Comparison of ENCODE assay signal across 8 mouse cellular contexts in the genomic region with DNA sequence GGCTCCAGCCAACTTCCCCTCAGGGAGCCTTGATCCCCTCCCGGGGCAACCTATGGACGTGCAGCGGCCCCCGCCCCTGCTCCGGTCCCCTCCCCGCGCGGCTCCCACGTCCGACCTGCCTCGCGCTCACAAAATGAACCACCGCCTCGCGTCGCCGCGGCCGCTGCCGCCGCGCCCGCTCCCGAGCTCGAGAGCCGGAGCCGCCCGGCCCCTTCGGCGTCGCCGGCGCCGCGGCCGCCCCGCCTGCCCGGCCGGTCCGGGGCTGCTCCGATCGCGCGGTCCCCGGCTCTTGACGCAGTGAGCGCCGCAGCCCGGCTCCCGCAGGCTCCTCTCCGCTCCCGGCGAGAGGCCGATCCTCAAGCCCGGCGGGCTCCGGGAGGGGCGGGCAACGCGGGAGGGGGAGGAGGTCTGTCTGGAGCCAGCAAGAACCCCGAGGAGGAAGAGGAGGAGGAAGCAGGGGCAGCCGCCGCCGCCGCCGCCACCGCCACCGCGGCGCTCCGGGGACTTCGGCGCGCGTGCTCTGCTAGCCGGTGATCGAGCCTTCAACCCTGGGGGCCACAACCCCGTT. TPM values are rescaled to one million over a fixed set of nuclear protein-coding genes. Genes with fewer than 3 reads are reported as not detected.
DNase-seq lines count a peak whose midpoint lies in the region; ATAC-seq and TF ChIP-seq lines count a peak whose summit lies in the region.

No protein-coding gene starts in this region.

- peak overlapping the region; percentile 34 for H3K4me3 ChIP-seq in thymus, adult 2 months (ENCODE audit: control insufficient read depth, insufficient read depth, low read length)
- peak overlapping the region; percentile 65 for H3K4me3 ChIP-seq in hindbrain, embryonic 12.5 days
- H3K4me3 ChIP-seq in lung, embryonic 14.5 days (ENCODE audit: low read depth, low read length) = peak overlapping the region; percentile 61
- H3K4me3 ChIP-seq in stomach, embryonic 16.5 days (replicated peaks; ENCODE audit: low read length) = peak overlapping the region; percentile 58

- H3K4me2 ChIP-seq in hindbrain, embryonic 12.5 days (replicated peaks) = peak overlapping the region; percentile 98
- peak overlapping the region; percentile 99 for H3K4me2 ChIP-seq in lung, embryonic 14.5 days
- H3K4me2 ChIP-seq in stomach, embryonic 16.5 days (ENCODE audit: low read depth, low read length) = peak overlapping the region; percentile 84

- peaks cover 52% of the 10 kb centered on the region for H3K27me3 ChIP-seq in thymus, adult 2 months (ENCODE audit: control insufficient read depth, insufficient read depth, low read length)
- H3K27me3 ChIP-seq in hindbrain, embryonic 12.5 days = peaks cover 87% of the 10 kb centered on the region
- H3K27me3 ChIP-seq in lung, embryonic 14.5 days (ENCODE audit: insufficient read depth, low read length) = peaks cover 81% of the 10 kb centered on the region
- H3K27me3 ChIP-seq in stomach, embryonic 16.5 days (ENCODE audit: control insufficient read depth, insufficient read depth, low read length) = peaks cover 60% of the 10 kb centered on the region

- no peak for TF ChIP-seq CTCF in thymus, adult 2 months (IDR thresholded peaks at IDR 0.05; ENCODE audit: borderline replicate concordance, control insufficient read depth, extremely low read depth, insufficient read depth, low read length, poor library complexity)
- TF ChIP-seq CTCF in lung, embryonic 14.5 days (IDR thresholded peaks at IDR 0.05; ENCODE audit: low read depth) = no peak

- DNase-seq in cerebellum, postnatal 14 days = peak; percentile 37 to 52
- no peak for DNase-seq in cerebellum, adult 9-10 months
- no peak for DNase-seq in thymus, adult 2 months
- DNase-seq in thymus, postnatal 10 days (ENCODE audit: low spot score in 2 of 2) = no peak
- peak; percentile 46 for DNase-seq in lung, embryonic 14.5 days
- no peak for DNase-seq in left cerebral cortex, adult 11 months (ENCODE audit: low spot score)

- no peaks in the 10 kb centered on the region for H3K9me3 ChIP-seq in hindbrain, embryonic 12.5 days (replicated peaks)
- H3K9me3 ChIP-seq in lung, embryonic 14.5 days (ENCODE audit: low read depth, low read length) = no peaks in the 10 kb centered on the region
- no peaks in the 10 kb centered on the region for H3K9me3 ChIP-seq in stomach, embryonic 16.5 days (replicated peaks; ENCODE audit: control insufficient read depth, low read length)

- 1% methylated on average over 78 of the region's 78 CpGs for WGBS in thymus, adult 2 months
- under 1% methylated on average over 48 of the region's 78 CpGs for WGBS in hindbrain, embryonic 12.5 days
- WGBS in lung, embryonic 14.5 days = under 1% methylated on average over 69 of the region's 78 CpGs
- under 1% methylated on average over 78 of the region's 78 CpGs for WGBS in stomach, embryonic 16.5 days

- no peak for TF ChIP-seq POLR2A in thymus, adult 2 months (IDR thresholded peaks at IDR 0.05; ENCODE audit: control insufficient read depth, extremely low read depth, insufficient read depth, low read length, poor library complexity)

- peaks cover 5% of the 10 kb centered on the region; the same call in 1 of the 2 replicates for H3K4me1 ChIP-seq in thymus, adult 2 months (replicated peaks; ENCODE audit: control insufficient read depth, insufficient read depth, low read length)
- H3K4me1 ChIP-seq in hindbrain, embryonic 12.5 days = peaks cover 62% of the 10 kb centered on the region
- 0 out of 2 replicates have a peak, but pooled peaks cover 7% of the 10 kb centered on the region for H3K4me1 ChIP-seq in lung, embryonic 14.5 days (ENCODE audit: insufficient read depth)
- H3K4me1 ChIP-seq in stomach, embryonic 16.5 days (ENCODE audit: control insufficient read depth, insufficient read depth, low read length) = peaks cover 18% of the 10 kb centered on the region

- H3K9ac ChIP-seq in hindbrain, embryonic 12.5 days = peak overlapping the region; percentile 82
- peak overlapping the region; percentile 56 for H3K9ac ChIP-seq in lung, embryonic 14.5 days
- peak overlapping the region; percentile 61 for H3K9ac ChIP-seq in stomach, embryonic 16.5 days (ENCODE audit: low read length)

- ATAC-seq in hindbrain, embryonic 12.5 days (ENCODE audit: low FRiP score) = no peak
- peak; percentile 42; the same call in 1 of the 2 replicates for ATAC-seq in lung, embryonic 14.5 days (ENCODE audit: insufficient read depth)
- ATAC-seq in stomach, embryonic 16.5 days (ENCODE audit: insufficient read depth, low FRiP score) = peak; percentile 44

- H3K27ac ChIP-seq in thymus, adult 2 months (ENCODE audit: control insufficient read depth, insufficient read depth, low read length) = no peak overlapping the region
- 0 out of 2 replicates have a peak overlapping the region, but pooled peaks have one; percentile 2 for H3K27ac ChIP-seq in hindbrain, embryonic 12.5 days
- no peak overlapping the region for H3K27ac ChIP-seq in lung, embryonic 14.5 days (ENCODE audit: low read depth)
- no peak overlapping the region for H3K27ac ChIP-seq in stomach, embryonic 16.5 days (ENCODE audit: low read length)

- no peaks in the 10 kb centered on the region for H3K36me3 ChIP-seq in thymus, adult 2 months (ENCODE audit: control insufficient read depth, insufficient read depth, low read length)
- H3K36me3 ChIP-seq in hindbrain, embryonic 12.5 days = no peaks in the 10 kb centered on the region
- H3K36me3 ChIP-seq in lung, embryonic 14.5 days (ENCODE audit: insufficient read depth) = no peaks in the 10 kb centered on the region
- H3K36me3 ChIP-seq in stomach, embryonic 16.5 days (ENCODE audit: control insufficient read depth, insufficient read depth, low read length) = no peaks in the 10 kb centered on the region

RNA-seq across cellular contexts. Expression of a gene that starts 0.6 kb away (rescaled TPM):
- 0.77 and 0.96 TPM in 2 replicates for polyA plus RNA-seq in thymus, adult 2 months (2012; rRNA removed)
- 1.7 and 2.0 TPM in 2 replicates for polyA plus RNA-seq in hindbrain, embryonic 12.5 days (2016; fragmentation: Nextera tagmentation; extraction: Ambion mirVana)
- polyA plus RNA-seq in lung, embryonic 14.5 days (2014; fragmentation: Nextera tagmentation; extraction: Ambion mirVana) = 0.12 and 0.46 TPM in 2 replicates
- 0.11 and 0.36 TPM in 2 replicates for polyA plus RNA-seq in stomach, embryonic 16.5 days (2015; fragmentation: Nextera tagmentation; extraction: Ambion mirVana)

Comparison
In these comparisons a context has a peak if more than half of its experiments do, and no peak if none do; other contexts are left out.
1. DNase-seq: peak in cerebellum, postnatal 14 days (2 of 2) and lung, embryonic 14.5 days (single experiment); none in cerebellum, adult 9-10 months (single experiment), thymus, adult 2 months (single experiment), thymus, postnatal 10 days (0 of 2) and left cerebral cortex, adult 11 months (single experiment).
2. Peak in every context shown above with its lines, with median percentiles within 50 percentile points of each other: H3K4me3 ChIP-seq, H3K4me2 ChIP-seq and H3K9ac ChIP-seq.